Mouse (Mus musculus): ENCODE measurements around the gene Fam69a. TPM values are rescaled to one million over a fixed set of nuclear protein-coding genes. Genes with fewer than 3 reads are reported as not detected.
"Not testable (repeated sequence)": the region's sequence is repeated elsewhere in the genome, so short reads cannot be mapped to it uniquely, and the experiment has no call there.

Gene Fam69a
- polyA plus RNA-seq, 1 experiment, result 0.30 TPM

DNA sequence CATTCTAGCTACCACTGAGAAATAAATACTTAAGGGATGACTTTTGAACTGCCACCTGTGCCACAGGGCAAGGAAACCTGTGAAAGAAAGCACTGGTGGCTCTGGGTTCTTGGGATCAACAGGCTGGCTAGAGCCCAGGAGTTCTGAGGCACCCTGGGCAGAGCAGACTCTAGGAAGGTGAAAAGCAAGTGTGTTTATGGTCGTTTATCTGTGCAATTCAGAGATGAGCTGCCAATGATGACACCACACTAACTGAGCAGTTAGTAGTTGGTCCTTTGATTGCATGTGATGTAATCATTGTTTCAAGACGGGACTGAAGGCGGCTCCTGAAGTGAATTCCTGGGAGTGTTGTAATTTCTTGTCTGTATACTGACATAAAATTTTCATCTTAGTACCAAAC lies 82.6 kb downstream of the Fam69a start:
- Histone ChIP-seq H3K4me3 (ENCODE audit: low read depth, low read length) (no peak overlapping the region), H3K27me3 (ENCODE audit: control insufficient read depth, insufficient read depth, low read length) (no peaks in the 10 kb centered on the region), H3K36me3 (ENCODE audit: control insufficient read depth, insufficient read depth, low read length) (peaks cover 61% of the 10 kb centered on the region), H3K4me1 (ENCODE audit: control insufficient read depth, insufficient read depth, insufficient read length, low read length) (no peaks in the 10 kb centered on the region), H3K27ac (ENCODE audit: insufficient read depth, low read depth, low read length) (no peak overlapping the region)
- TF ChIP-seq CTCF (IDR thresholded peaks at IDR 0.05; ENCODE audit: extremely low read depth, insufficient read length, insufficient replicate concordance, low read depth, low read length), result no peak
- no peak for TF ChIP-seq POLR2A (IDR thresholded peaks at IDR 0.05; ENCODE audit: low read depth, low read length)
- WGBS, result 50% methylated on average over 3 of the region's 3 CpGs

DNA sequence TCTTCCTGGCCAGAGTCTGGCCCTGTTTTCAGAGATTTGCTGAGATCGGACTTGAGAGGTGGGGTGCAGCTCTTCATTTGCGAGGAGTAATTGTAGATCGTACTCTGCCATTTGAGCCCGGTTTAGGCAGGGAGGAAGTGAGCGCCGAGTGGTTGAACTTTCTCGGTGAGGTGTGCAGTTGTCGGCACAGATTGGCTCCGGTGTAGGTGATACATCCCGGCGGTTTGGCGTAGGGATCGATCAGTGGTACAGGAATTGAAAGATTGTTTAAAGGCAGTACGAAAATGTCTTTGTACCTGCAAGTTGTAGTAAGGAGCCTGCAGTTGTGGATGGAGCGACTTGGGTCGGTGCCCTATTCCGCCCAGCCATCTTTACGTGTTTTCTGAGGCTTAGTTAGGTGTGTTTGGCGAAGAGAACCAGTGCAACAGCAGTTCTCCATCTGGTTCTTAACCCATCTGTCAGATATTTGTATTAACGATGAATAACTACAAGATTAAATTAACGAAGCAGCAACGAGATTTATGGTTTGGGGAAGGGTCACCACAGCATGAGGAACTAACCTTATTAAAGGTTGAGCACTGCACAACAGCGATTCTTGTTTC lies 85.8 kb downstream of the Fam69a start:
- TF ChIP-seq POLR2A (IDR thresholded peaks at IDR 0.05; ENCODE audit: low read depth, low read length), result no peak
- no peak for TF ChIP-seq CTCF (IDR thresholded peaks at IDR 0.05; ENCODE audit: extremely low read depth, insufficient read length, insufficient replicate concordance, low read depth, low read length)
- H3K4me1 ChIP-seq (ENCODE audit: control insufficient read depth, insufficient read depth, insufficient read length, low read length), result no peaks in the 10 kb centered on the region
- peaks cover 35% of the 10 kb centered on the region for H3K36me3 ChIP-seq (ENCODE audit: control insufficient read depth, insufficient read depth, low read length)
- 0 out of 2 replicates have a peak overlapping the region, but pooled peaks have one; percentile 14 for H3K27ac ChIP-seq (ENCODE audit: insufficient read depth, low read depth, low read length)
- peak overlapping the region; percentile 90 for H3K4me3 ChIP-seq (ENCODE audit: low read depth, low read length)
- no peaks in the 10 kb centered on the region for H3K27me3 ChIP-seq (ENCODE audit: control insufficient read depth, insufficient read depth, low read length)
- WGBS, result under 1% methylated on average over 23 of the region's 23 CpGs

DNA sequence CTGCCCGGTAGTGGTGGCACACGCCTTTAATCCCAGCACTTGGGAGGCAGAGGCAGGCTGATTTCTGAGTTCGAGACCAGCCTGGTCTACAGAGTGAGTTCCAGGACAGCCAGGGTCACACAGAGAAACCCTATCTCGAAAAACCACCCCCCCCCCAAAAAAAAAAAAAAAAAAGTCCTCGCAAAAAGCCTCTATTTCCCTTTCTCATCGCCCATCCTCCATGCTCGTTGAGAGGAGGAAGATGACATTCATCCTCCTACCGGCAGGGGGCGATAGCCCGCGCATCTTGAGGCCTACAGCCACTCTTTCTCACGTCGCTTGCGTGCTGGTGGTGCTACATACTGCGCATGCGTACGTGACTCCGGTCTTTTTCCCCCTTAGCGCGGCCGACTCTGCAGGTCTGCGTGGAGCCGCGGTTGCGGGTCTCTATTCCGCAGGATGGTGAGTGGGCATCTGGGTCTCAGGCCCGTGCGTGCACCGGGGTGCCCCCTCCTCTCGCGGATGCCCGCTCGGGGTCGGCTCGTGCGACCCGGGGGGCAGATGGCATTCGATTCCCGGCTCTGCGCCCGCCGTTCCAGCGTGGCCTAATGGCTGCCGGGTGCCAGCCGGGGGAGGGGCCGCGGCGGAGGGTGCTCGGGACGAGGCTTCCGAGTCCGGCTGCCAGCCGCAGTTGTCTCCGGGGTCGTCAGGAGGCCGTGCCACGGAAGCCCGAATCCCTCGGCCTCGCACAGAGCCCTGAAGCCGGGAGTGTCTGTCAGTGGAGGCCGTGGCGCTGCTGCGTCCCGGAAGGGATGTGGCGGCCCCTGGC lies 86.5 kb downstream of the Fam69a start, which contains the start of gene Rpl5:
Gene Rpl5 (plus strand): TSS at position 297 of the 808 bp plus-strand sequence.
- peak; percentile 96 for TF ChIP-seq CTCF (IDR thresholded peaks at IDR 0.05; ENCODE audit: extremely low read depth, insufficient read length, insufficient replicate concordance, low read depth, low read length)
- TF ChIP-seq POLR2A (IDR thresholded peaks at IDR 0.05; ENCODE audit: low read depth, low read length), result peak; percentile 86
- Histone ChIP-seq H3K4me1 (ENCODE audit: control insufficient read depth, insufficient read depth, insufficient read length, low read length) (no peaks in the 10 kb centered on the region), H3K4me3 (ENCODE audit: low read depth, low read length) (peak within 1 kb of the TSS; percentile 90), H3K36me3 (ENCODE audit: control insufficient read depth, insufficient read depth, low read length) (peaks cover 28% of the 10 kb centered on the region), H3K27ac (ENCODE audit: insufficient read depth, low read depth, low read length) (0 out of 2 replicates have a peak within 1 kb of the TSS, but pooled peaks have one; percentile 14), H3K27me3 (ENCODE audit: control insufficient read depth, insufficient read depth, low read length) (no peaks in the 10 kb centered on the region)
- 2% methylated on average over 66 of the region's 66 CpGs for WGBS

DNA sequence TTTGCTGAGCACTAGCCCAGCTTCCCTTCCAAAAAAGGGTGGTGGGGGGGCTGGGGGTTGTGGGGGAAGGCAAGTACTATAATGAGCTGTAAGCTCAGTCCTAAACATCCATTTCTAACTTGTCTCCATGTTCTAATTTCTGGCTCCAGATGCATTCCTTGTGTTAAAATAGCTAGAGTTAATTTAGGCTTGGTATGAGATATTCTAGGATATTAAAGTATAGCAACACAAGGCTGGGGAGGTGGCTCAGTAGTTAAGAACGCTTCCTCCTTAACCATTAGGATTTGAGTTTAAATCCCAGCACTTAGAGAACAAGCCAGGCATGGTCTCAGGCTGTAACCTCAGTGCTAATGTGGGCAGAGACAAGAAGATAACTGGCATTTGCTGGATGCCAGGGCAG lies 90.6 kb downstream of the Fam69a start:
- Histone ChIP-seq H3K36me3 (ENCODE audit: control insufficient read depth, insufficient read depth, low read length) (no peaks in the 10 kb centered on the region), H3K4me1 (ENCODE audit: control insufficient read depth, insufficient read depth, insufficient read length, low read length) (no peaks in the 10 kb centered on the region), H3K27ac (ENCODE audit: insufficient read depth, low read depth, low read length) (no peak overlapping the region), H3K4me3 (ENCODE audit: low read depth, low read length) (no peak overlapping the region), H3K27me3 (ENCODE audit: control insufficient read depth, insufficient read depth, low read length) (no peaks in the 10 kb centered on the region)
- TF ChIP-seq POLR2A (IDR thresholded peaks at IDR 0.05; ENCODE audit: low read depth, low read length) (no peak), CTCF (IDR thresholded peaks at IDR 0.05; ENCODE audit: extremely low read depth, insufficient read length, insufficient replicate concordance, low read depth, low read length) (no peak)
- WGBS, result 76% methylated on average over 1 of the region's 1 CpGs

DNA sequence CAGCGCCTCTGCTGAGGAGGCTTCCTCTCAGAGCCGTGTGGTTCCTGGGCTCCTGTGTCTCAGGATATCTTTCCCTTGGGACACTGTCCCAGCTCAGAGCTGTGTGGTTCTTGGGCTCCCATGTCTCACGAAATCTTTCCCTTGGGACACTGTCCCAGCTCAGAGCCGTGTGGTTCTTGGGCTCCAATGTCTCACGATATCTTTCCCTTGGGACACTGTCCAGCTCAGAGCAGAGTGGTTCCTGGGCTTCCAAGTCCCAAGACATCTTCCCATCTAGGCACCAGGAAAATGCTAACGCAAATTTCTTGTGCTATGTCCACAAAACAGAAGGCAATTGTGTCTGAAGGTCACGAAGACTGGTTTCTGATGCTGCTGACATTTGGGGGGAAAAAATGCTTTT lies 92.2 kb downstream of the Fam69a start:
- Histone ChIP-seq H3K27me3 (ENCODE audit: control insufficient read depth, insufficient read depth, low read length) (no peaks in the 10 kb centered on the region), H3K36me3 (ENCODE audit: control insufficient read depth, insufficient read depth, low read length) (no peaks in the 10 kb centered on the region), H3K4me1 (ENCODE audit: control insufficient read depth, insufficient read depth, insufficient read length, low read length) (no peaks in the 10 kb centered on the region; the same call in 1 of the 2 replicates), H3K4me3 (ENCODE audit: low read depth, low read length) (no peak overlapping the region), H3K27ac (ENCODE audit: insufficient read depth, low read depth, low read length) (no peak overlapping the region)
- WGBS, result 84% methylated on average over 7 of the region's 7 CpGs
- no peak for TF ChIP-seq CTCF (IDR thresholded peaks at IDR 0.05; ENCODE audit: extremely low read depth, insufficient read length, insufficient replicate concordance, low read depth, low read length)
- TF ChIP-seq POLR2A (IDR thresholded peaks at IDR 0.05; ENCODE audit: low read depth, low read length), result no peak

DNA sequence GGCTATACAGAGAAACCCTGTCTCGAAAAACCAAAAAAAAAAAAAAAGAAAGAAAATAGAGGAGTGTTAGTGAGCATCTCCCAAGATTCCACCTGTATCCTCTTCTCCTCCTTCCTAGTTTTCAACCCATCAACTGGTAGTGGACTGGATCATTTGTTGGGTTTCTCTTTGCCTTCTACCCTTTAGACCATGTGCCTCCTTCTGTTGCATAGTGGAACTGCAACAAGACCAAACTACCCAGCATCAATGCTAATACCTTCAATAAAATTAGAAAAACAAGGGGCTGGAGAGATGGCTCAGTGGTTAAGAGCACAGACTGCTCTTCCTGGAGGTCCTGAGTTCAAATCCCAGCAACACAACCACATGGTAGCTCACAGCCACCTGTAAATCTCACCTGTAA lies 95.4 kb downstream of the Fam69a start:
- WGBS, result no CpG with 5 or more reads among the region's 1 CpGs
- H3K4me3 ChIP-seq (ENCODE audit: low read depth, low read length); H3K4me1 ChIP-seq (ENCODE audit: control insufficient read depth, insufficient read depth, insufficient read length, low read length): not testable (repeated sequence)

More for the DNA sequence above, 95.4 kb downstream of the Fam69a start:
- H3K27me3 ChIP-seq (ENCODE audit: control insufficient read depth, insufficient read depth, low read length); H3K36me3 ChIP-seq (ENCODE audit: control insufficient read depth, insufficient read depth, low read length); H3K27ac ChIP-seq (ENCODE audit: insufficient read depth, low read depth, low read length): not testable (repeated sequence)

All from small intestine, adult 2 months (tissue).